Mouse (Mus musculus) spleen, adult 18-20 months (tissue): ENCODE data around the gene Necap2.

Experiments used
- DNase-seq, 2 experiments: peaks; one replicate each; pipeline ENCODE4 v3.0.0; 2022; ENCODE audit warnings: mixed read lengths in 2 of 2

The Necap2 gene

DNA sequence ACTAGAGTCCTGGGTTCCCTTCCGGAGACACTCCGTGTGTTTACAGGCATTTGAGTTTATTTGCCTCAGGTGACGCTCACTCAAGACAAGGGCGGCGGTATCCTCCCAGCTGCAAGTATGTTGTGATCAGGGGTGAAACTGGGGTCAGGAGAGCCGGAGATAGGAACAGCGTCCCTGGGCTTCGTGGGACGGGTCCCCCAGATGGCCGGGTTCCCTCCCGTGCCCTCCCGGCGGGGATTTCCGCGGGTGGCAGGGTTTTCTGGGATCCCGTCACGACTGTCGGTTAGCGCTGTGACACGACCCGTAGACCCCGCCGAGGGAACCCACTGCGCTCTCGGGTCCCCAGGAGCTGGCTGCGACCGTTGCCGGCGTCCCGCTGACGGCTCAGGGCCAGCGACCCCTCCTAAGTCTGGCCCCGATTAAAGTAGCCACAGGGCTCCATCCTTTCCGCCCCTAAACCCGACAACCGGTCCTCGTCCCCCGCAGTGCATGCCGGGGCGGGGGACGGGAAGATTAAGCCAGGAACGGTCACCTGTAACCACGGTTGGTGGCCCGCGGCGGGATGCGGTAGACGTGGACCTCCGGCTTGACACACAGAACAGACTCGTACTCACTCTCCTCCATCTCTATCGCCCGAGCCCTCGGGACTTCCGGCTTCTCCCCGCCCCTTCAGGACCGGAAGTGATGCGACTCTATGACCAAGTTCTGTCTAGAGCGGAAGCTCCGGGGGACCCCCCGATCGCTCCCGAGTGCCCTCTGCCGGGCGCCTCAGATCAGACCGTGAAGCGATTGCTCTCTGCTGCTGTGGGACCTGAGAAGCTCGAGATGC is at the start of gene Necap2:
Gene Necap2 (minus strand): TSS at position 677 of the 829 bp plus-strand sequence.
- peak; percentile 91 to 94 for DNase-seq

DNA sequence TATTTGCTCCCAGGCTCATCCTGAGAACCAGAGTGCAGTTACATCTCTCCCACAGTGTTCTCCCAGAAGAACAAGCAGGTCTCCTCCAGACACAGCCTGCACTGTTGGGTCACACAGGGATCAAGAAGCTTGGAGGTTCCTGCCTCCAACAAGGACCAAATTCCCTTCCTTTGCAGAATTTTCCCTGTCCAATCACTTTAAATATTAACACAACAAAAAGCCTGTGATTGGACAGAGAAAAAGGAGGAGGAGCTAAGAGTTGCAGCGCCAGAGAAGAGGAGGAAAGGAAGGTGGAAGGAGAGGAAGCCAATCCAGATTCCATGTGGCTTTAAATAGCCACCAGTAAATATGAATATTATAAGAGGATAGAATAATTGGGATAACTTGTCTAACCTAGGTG is 44.9 kb upstream of the Necap2 start:
- DNase-seq, result no peak

- no peak for DNase-seq
Measured at GRCm38 (mm10) chr4:141122663-141123062, 44.5 kb upstream of the Necap2 start.

- DNase-seq, result peak in 1 of 2 experiments; percentile 32
Measured at GRCm38 (mm10) chr4:141120700-141121099, 42.5 kb upstream of the Necap2 start.

DNA sequence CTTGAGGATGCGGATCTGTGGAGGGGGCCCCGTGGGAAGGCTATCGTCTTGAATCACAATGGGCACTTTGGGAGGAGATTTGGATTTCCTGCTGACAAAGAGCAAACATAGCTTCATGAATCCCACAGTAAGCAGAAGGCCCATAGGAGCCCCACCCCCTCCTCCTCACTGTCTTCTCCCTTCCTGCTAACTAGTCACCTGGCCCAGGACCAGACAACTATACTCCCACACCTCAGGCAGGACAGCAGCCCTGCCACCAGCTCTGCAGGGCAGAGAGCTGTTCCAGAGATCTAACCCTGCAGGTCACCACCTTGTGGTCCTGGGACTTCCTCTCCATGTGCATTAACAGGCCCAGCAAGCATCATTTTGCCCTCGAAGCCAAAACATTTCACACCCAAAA is 40.5 kb upstream of the Necap2 start:
- no peak for DNase-seq

- DNase-seq, result no peak
Measured at GRCm38 (mm10) chr4:141115398-141115797, 37.2 kb upstream of the Necap2 start.

DNA sequence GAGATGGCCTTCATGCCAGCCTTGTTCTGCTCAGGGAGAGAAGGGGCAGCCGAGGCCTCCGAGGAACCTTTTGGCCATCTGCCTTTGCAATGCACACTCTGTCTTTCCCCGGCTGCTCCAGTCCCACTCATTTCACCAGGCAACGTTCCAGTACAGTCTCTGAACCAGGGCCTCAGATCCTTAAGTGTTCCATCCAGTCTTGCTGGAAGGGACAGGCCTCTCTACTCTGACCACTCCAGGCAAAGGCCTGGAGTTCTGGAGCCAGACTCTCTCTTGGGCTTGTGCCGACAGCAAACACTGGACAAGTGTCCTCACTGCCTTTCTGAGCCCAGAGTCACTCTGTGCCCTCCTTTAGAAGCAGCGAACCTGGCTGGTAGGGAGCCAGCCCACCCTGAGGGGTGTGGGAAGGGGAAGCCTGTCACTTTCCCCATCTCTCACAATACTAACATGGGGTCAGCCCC is 36.4 kb upstream of the Necap2 start:
- no peak for DNase-seq

- DNase-seq, result no peak
Measured at GRCm38 (mm10) chr4:141113831-141114230, 35.7 kb upstream of the Necap2 start.

- DNase-seq, result no peak
Measured at GRCm38 (mm10) chr4:141108196-141108732, 30.1 kb upstream of the Necap2 start.

DNA sequence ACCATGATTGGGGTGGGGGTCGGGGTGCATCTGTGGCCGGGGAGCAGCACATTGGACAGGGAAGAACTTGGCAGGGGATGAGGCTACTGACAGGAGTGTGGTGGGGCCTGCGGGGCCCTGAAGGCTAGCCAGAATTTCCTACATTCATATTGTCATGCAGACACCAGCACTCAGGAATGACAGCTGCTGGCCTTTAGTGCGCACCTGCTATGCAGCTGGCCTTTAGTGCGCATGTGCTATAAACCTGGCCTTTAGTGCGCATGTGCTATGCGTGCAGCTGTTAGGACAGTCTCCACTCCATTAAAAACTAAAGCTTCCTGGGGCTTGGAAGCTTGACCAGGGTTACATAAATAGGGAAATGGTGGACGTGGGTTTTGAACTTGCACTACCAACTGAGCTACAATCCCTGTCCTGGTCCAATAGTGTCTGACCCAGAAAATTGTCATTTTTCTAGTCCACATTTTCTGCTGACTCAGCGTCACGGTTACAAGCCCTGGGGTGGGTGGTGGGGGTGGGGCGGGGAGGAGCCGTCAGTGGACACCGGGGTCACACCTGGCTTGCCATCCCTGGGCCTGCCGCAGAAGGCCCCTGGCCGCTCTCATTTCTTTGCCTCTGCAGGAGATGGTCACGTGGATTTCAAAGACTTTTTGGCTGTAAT is 28.5 kb upstream of the Necap2 start:
- DNase-seq, result no peak

GRCm38 (mm10) chr4:141101855-141102254 is 23.7 kb upstream of the Necap2 start:
- DNase-seq, result no peak

DNA sequence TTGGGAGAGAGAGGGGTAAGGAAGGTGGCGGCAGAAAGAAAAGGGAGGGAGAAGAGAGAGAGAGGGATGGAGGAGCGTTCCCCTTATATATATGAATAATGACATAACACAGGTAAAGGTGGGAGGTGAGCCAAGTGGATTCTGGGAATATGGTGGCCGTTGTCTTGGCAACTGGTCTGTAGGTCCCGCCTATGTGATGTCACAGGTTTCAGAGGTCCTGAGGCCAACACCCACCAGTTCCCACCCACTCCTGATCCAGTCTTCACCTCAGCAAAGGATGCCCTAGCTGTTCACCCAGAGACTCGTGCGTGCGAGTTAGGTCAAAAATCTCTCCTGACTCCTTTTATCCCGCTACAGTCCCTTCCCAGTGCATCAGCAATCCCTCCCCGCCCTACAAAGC is 23.1 kb upstream of the Necap2 start:
- no peak for DNase-seq

DNA sequence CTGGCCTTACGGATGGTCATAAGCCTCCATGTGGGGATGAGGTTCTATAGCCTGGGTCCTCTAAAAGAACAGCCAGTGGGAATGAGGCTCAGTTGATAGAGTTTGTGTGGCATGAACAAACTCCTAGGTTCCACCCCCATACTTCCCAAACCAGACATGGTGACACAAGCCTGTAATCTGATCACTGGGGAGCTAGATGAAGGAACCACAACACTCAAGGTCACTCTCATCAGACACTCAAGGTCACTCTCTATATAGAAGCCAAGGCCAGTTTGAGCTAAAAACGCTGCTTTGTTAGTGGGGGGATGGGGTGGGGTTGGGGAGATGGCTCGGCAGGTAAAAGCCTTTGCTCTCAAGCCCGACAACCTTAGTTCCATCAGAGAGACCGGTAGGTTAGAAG is 21.8 kb upstream of the Necap2 start:
- DNase-seq, result no peak

- no peak for DNase-seq
Measured at GRCm38 (mm10) chr4:141098935-141099334, 20.8 kb upstream of the Necap2 start.

DNA sequence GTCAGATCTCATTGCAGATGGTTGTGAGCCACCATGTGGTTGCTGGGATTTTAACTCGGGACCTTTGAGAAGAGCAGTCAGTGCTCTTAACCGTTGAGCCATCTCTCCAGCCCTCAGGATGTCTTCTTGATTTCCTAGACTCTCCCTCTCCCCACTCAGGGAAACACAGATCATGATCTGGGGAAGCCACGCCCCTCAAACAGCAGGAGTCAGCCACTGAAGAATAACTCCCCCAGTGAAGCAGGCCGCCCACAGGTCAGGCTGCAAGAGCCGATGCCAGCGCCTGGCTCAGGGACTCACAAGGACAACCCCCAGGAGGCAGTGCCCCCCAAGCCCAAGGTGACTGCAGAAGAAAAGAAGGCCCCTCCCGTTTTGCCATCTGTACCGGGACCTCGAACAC is 18.6 kb upstream of the Necap2 start:
- DNase-seq, result no peak

DNA sequence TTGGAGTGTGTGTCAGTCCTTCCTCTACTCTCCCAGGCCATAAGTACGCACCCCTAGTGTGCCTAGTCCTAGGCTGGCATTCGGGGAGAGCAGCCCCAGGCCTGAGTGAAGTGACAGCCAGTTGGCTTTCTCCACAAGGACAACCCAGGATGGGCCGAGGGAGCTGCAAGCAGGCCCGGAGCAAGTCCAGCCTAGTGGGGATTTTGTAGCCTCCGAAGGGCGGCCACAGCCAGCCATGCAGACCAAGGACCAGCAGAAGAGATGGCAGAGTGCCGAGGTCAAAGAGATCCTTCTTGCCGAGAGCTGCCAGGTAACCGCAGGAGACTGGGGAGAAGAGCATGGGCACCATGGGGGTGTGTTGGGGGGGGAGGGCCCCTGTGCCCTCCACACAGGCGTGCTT is 16.9 kb upstream of the Necap2 start:
- DNase-seq, result no peak

- DNase-seq, result no peak
Measured at GRCm38 (mm10) chr4:141088714-141089113, 10.6 kb upstream of the Necap2 start.

DNA sequence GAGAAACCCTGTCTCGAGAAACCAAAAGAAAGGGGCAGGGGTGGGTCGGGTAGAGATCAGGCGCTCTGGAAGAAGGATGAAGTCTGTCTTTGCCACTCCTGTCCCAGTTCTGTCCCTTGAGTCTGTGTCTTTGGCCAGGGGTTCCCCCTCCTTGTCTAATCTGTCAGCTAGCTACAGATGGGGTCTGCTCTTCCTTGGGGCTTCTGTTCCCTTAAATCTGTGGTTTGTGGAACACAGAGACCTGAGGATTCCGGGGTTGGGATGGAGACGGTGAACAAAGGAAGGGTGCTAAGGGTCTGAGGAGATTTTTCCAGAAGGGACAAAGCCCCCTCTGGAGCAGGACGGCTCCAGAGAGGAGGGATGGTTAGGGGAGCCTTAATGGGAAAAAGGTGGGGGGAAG is 9.9 kb upstream of the Necap2 start, which contains the start of gene Spata21:
Gene Spata21 (plus strand): TSS at position 301 of the 400 bp plus-strand sequence.
- no peak for DNase-seq

GRCm38 (mm10) chr4:141086862-141087261 is 8.7 kb upstream of the Necap2 start:
- no peak for DNase-seq

DNA sequence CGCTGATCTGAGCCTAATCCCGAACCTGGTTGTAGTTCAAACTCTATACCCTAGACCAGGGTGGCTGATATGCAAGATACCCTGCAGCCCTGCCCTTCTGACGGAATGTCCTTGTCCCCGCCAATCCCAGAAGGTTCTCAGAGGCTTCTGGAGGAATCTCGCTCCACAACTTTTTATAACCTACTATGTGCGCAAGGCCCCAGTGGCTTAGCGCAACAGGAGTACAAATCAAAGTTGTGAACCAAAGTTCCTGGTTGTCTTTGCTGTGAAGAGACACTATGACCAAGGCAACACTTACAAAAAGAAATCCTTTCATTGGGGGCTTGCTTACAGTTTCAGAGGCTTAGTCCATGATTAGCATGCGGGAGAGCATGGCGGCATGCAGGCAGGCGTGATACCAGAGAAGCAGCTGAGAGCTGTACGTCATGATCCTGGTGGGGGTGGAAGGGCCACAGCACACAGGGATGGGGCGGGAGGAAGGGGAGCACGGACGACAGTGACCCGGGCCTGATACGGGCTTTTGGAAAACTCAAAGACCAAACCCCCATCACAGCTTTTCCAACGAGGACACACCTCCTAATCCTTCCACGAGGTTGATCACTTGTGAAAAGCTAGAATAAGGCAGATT is 467 bp upstream of the Necap2 start:
- no peak for DNase-seq

GRCm38 (mm10) chr4:141076761-141077506 is 1.2 kb downstream of the Necap2 start:
- DNase-seq, result peak; percentile 59 to 67

GRCm38 (mm10) chr4:141074109-141074508 is 4.0 kb downstream of the Necap2 start:
- no peak for DNase-seq

DNA sequence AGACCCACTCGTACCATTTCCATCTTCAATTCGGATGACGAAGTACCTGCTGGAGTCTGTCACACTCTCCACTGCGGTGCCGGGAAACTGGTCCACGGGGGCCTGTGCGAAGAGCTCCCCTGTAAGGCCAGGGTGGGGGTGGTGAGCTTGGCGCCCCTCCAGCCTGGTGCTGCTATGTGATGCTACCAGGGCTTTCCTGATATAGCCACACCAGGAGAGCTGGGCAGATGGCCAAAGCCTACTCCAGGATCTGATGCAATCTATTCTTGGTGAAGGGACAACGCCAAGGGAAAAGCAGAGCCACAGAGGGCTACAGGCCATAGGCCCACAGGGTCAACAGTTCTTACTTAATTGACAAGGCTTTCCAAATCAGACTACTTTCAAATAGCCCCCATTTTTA is 4.5 kb downstream of the Necap2 start:
- no peak for DNase-seq
